Mouse (Mus musculus): ENCODE measurements around the gene Nop9. TPM values are rescaled to one million over a fixed set of nuclear protein-coding genes. Genes with fewer than 3 reads are reported as not detected.
A peak's percentile ranks its signal among the peaks of the same experiment; 100 is the strongest.

Nop9 gene
- 44.4 and 46.4 TPM in 2 replicates for polyA plus RNA-seq (2015; fragmentation: Nextera tagmentation; extraction: Ambion mirVana)

GRCm38 (mm10) chr14:55745180-55745860, at the start of gene Nop9, which contains the start of gene Dhrs1:
Nop9 (plus strand) TSS chr14:55745693.
Dhrs1 (minus strand) TSS chr14:55745690.
- Histone ChIP-seq H3K36me3 (ENCODE audit: poor library complexity, severe bottlenecking) (peaks cover 27% of the 10 kb centered on the region), H3K4me2 (peak within 1 kb of the TSS; percentile 98), H3K27me3 (no peaks in the 10 kb centered on the region), H3K27ac (peak within 1 kb of the TSS; percentile 35; the same call in 1 of the 2 replicates), H3K9ac (peak within 1 kb of the TSS; percentile 87), H3K9me3 (replicated peaks) (no peaks in the 10 kb centered on the region), H3K4me1 (peaks cover 38% of the 10 kb centered on the region), H3K4me3 (peak within 1 kb of the TSS; percentile 83)
- WGBS = 2% methylated on average over 40 of the region's 48 CpGs
- peak; percentile 88 for ATAC-seq

GRCm38 (mm10) chr14:55697226-55697625, 48.3 kb upstream of the Nop9 start:
- 83% methylated on average over 4 of the region's 4 CpGs for WGBS

DNA sequence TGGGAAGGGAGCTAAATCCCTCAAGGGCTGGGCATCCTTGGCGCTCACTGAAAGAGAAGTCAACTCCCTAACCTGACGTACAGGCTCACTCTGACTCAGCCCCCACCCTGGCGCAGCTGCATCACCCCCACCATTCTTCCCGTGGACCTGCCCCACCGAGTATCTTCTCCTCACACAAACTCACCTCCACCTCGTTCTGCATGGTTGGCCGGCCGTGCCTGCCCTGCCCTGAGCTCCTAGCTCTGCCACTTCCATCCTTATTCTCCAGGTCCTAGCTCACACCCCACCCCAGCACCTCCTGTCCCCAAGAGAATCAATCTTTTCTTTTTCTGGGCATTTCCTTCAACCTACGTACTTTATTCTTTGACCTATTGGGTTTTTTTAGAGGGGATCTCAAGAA, 44.4 kb upstream of the Nop9 start:
- WGBS = 55% methylated on average over 9 of the region's 9 CpGs
- H3K36me3 ChIP-seq (ENCODE audit: poor library complexity, severe bottlenecking) = no peaks in the 10 kb centered on the region
- H3K4me1 ChIP-seq = no peaks in the 10 kb centered on the region
- H3K27me3 ChIP-seq = no peaks in the 10 kb centered on the region
- H3K27ac ChIP-seq = no peak overlapping the region
- H3K9me3 ChIP-seq (replicated peaks) = no peaks in the 10 kb centered on the region
- no peak overlapping the region for H3K9ac ChIP-seq
- no peak overlapping the region for H3K4me3 ChIP-seq
- no peak overlapping the region for H3K4me2 ChIP-seq
- ATAC-seq = no peak

More at GRCm38 (mm10) chr14:55697226-55697625, 48.3 kb upstream of the Nop9 start:
- Histone ChIP-seq H3K27me3 (no peaks in the 10 kb centered on the region), H3K4me3 (no peak overlapping the region), H3K36me3 (ENCODE audit: poor library complexity, severe bottlenecking) (no peaks in the 10 kb centered on the region), H3K27ac (no peak overlapping the region), H3K9ac (no peak overlapping the region), H3K4me1 (no peaks in the 10 kb centered on the region), H3K4me2 (no peak overlapping the region), H3K9me3 (replicated peaks) (no peaks in the 10 kb centered on the region)
- no peak for ATAC-seq

- no peaks in the 10 kb centered on the region for H3K4me1 ChIP-seq
- no peak overlapping the region for H3K27ac ChIP-seq
- H3K4me3 ChIP-seq = no peak overlapping the region
- H3K4me2 ChIP-seq = no peak overlapping the region
- no peaks in the 10 kb centered on the region for H3K36me3 ChIP-seq (ENCODE audit: poor library complexity, severe bottlenecking)
- no peak for ATAC-seq
- H3K9ac ChIP-seq = no peak overlapping the region
- H3K9me3 ChIP-seq (replicated peaks) = no peaks in the 10 kb centered on the region
- no peaks in the 10 kb centered on the region for H3K27me3 ChIP-seq
- WGBS = 78% methylated on average over 6 of the region's 6 CpGs
Observed at GRCm38 (mm10) chr14:55702761-55703160, 42.7 kb upstream of the Nop9 start.

GRCm38 (mm10) chr14:55706051-55706600, 39.4 kb upstream of the Nop9 start:
- Histone ChIP-seq H3K4me3 (no peak overlapping the region), H3K4me1 (no peaks in the 10 kb centered on the region), H3K4me2 (no peak overlapping the region), H3K36me3 (ENCODE audit: poor library complexity, severe bottlenecking) (no peaks in the 10 kb centered on the region), H3K27me3 (no peaks in the 10 kb centered on the region), H3K27ac (no peak overlapping the region), H3K9ac (no peak overlapping the region), H3K9me3 (replicated peaks) (no peaks in the 10 kb centered on the region)
- 91% methylated on average over 8 of the region's 8 CpGs for WGBS
- ATAC-seq = no peak

DNA sequence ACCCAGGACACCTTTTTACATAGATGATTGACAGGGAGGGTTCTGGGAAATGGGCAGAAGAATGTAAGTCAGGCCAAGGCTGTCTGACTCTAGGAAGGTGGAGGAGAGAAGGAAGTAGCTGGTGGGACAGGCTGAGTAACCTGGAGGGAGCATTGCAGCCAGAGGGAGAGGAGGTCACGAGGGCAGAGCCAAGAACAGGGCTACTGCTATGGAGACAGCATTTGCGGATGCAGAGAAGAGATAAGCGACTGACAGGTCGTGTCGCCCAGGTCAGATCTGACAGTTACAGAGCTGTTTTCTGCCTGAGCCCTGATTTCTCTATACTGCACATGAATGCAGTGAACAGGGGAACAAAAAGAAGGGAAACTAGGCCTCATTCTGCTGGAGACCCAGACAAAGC, 38.1 kb upstream of the Nop9 start:
- Histone ChIP-seq H3K36me3 (ENCODE audit: poor library complexity, severe bottlenecking) (no peaks in the 10 kb centered on the region), H3K27ac (no peak overlapping the region), H3K27me3 (peaks cover 8% of the 10 kb centered on the region), H3K4me3 (no peak overlapping the region), H3K4me2 (no peak overlapping the region), H3K4me1 (no peaks in the 10 kb centered on the region), H3K9me3 (replicated peaks) (no peaks in the 10 kb centered on the region), H3K9ac (no peak overlapping the region)
- 86% methylated on average over 5 of the region's 5 CpGs for WGBS
- no peak for ATAC-seq

GRCm38 (mm10) chr14:55709509-55709908, 36.0 kb upstream of the Nop9 start:
- no peak for ATAC-seq
- peaks cover 26% of the 10 kb centered on the region for H3K27me3 ChIP-seq
- no peaks in the 10 kb centered on the region for H3K36me3 ChIP-seq (ENCODE audit: poor library complexity, severe bottlenecking)
- no peak overlapping the region for H3K4me3 ChIP-seq
- H3K9ac ChIP-seq = no peak overlapping the region
- H3K4me2 ChIP-seq = no peak overlapping the region
- H3K9me3 ChIP-seq (replicated peaks) = no peaks in the 10 kb centered on the region
- H3K4me1 ChIP-seq = no peaks in the 10 kb centered on the region
- 83% methylated on average over 4 of the region's 4 CpGs for WGBS
- no peak overlapping the region for H3K27ac ChIP-seq

DNA sequence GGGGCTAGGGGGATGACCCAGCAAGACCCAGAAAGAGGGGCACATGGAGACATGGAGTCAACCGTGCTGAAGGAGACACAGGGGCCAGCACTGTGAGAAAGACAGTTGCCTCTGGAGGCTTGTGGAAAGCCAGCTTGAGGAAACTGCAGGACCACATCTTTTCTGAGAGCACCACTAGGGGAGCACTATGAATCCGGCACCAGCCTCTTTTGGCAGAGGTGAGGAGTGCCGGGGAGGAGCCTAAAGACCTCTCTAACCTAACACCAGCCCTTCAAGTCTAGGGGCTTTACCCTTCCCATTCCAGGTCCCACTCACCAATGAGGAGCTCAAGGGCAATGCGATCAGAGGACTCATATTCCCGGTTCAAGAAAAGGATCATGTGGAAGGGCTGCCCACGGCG, 33.7 kb upstream of the Nop9 start:
- no peaks in the 10 kb centered on the region for H3K9me3 ChIP-seq (replicated peaks)
- no peak overlapping the region for H3K4me2 ChIP-seq
- no peak overlapping the region for H3K9ac ChIP-seq
- no peaks in the 10 kb centered on the region for H3K4me1 ChIP-seq
- ATAC-seq = no peak
- peaks cover 1% of the 10 kb centered on the region; the same call in 1 of the 2 replicates for H3K36me3 ChIP-seq (ENCODE audit: poor library complexity, severe bottlenecking)
- no peak overlapping the region for H3K4me3 ChIP-seq
- peaks cover 26% of the 10 kb centered on the region for H3K27me3 ChIP-seq
- H3K27ac ChIP-seq = no peak overlapping the region
- WGBS = 87% methylated on average over 7 of the region's 7 CpGs

DNA sequence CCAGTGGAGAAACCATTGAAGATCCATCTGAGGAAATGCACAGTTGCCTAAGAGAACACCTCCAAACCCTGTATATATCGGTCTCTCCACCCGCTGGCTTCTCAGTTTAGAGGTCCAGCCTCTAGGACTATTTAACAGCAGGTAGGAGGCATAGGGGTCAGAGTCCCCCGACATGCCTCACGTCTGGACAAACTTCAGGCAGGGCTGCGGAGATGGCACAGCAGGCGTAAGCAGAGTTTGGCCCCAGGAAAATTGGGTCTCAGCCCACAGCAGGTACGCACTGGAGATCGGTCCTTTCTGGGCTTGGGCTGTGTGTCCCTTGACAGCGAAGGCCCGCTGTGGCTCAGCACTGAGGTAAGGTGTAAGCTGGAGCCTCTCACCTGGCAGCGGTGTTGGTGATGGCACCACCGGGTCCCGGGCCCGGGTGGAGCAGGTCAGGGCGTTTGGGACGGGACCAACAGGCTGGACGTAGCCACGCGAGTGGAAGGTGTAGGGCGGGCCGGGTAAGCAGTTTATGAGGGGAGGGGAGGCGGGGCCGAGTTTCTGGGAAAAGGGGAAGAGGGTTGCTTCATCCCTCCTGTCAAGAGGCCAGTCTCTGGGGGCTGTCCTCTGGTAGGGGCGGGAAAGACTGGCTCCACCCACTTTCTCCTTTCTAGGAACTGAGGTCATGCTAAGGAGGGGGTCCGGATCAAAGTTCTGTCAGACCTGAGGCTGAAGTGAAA, 32.3 kb upstream of the Nop9 start:
- no peaks in the 10 kb centered on the region for H3K9me3 ChIP-seq (replicated peaks)
- no peak overlapping the region for H3K27ac ChIP-seq
- H3K9ac ChIP-seq = no peak overlapping the region
- peaks cover 26% of the 10 kb centered on the region for H3K27me3 ChIP-seq
- no peaks in the 10 kb centered on the region for H3K4me1 ChIP-seq
- WGBS = 12% methylated on average over 24 of the region's 25 CpGs
- ATAC-seq = no peak
- no peak overlapping the region for H3K4me3 ChIP-seq
- peaks cover 13% of the 10 kb centered on the region for H3K36me3 ChIP-seq (ENCODE audit: poor library complexity, severe bottlenecking)
- no peak overlapping the region; the same call in 1 of the 2 replicates for H3K4me2 ChIP-seq

DNA sequence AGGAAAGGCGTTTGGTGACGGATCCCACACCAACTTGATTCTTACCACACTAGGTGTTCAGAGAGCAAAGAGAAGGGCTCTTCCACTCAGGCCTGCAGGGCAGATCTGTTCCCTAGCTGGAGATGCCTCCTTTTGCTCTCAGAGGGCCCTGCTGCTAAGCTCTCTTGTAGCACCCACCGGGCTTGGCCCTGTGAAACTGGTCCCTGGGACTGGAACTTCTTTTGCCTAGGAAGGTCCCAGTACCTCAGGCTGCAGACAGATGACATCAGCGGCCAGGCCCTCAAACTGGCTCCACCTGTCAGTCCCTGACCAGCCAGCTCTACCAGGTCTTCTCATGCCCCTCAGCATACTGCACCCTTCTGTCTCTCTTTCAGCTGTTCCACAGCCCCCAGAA, 31.8 kb upstream of the Nop9 start, which contains the start of gene Tgm1:
Gene Tgm1, minus strand, starts transcription at position 198 of the 394 bp plus-strand sequence.
- Histone ChIP-seq H3K9me3 (replicated peaks) (no peaks in the 10 kb centered on the region), H3K27ac (no peak within 1 kb of the TSS), H3K36me3 (ENCODE audit: poor library complexity, severe bottlenecking) (peaks cover 17% of the 10 kb centered on the region), H3K4me2 (no peak within 1 kb of the TSS; the same call in 1 of the 2 replicates), H3K27me3 (peaks cover 26% of the 10 kb centered on the region), H3K4me3 (no peak within 1 kb of the TSS), H3K4me1 (no peaks in the 10 kb centered on the region), H3K9ac (no peak within 1 kb of the TSS)
- ATAC-seq = no peak
- 20% methylated on average over 4 of the region's 4 CpGs for WGBS

- Histone ChIP-seq H3K9me3 (replicated peaks) (no peaks in the 10 kb centered on the region), H3K4me3 (no peak overlapping the region), H3K4me2 (no peak overlapping the region), H3K4me1 (no peaks in the 10 kb centered on the region), H3K9ac (no peak overlapping the region), H3K27me3 (peaks cover 26% of the 10 kb centered on the region), H3K36me3 (ENCODE audit: poor library complexity, severe bottlenecking) (peaks cover 27% of the 10 kb centered on the region), H3K27ac (no peak overlapping the region)
- ATAC-seq = no peak
- 48% methylated on average over 6 of the region's 6 CpGs for WGBS
Observed at GRCm38 (mm10) chr14:55714893-55715292, 30.6 kb upstream of the Nop9 start.

- Histone ChIP-seq H3K4me3 (no peak overlapping the region), H3K36me3 (ENCODE audit: poor library complexity, severe bottlenecking) (peaks cover 30% of the 10 kb centered on the region), H3K9ac (no peak overlapping the region), H3K27ac (no peak overlapping the region), H3K4me1 (peaks cover 9% of the 10 kb centered on the region; the same call in 1 of the 2 replicates), H3K27me3 (peaks cover 26% of the 10 kb centered on the region), H3K4me2 (no peak overlapping the region), H3K9me3 (replicated peaks) (no peaks in the 10 kb centered on the region)
- 93% methylated on average over 6 of the region's 6 CpGs for WGBS
- no peak for ATAC-seq
Observed at GRCm38 (mm10) chr14:55716271-55716670, 29.2 kb upstream of the Nop9 start.
